Mouse (Mus musculus) MEL-GATA-1-ER (cell line): ENCODE results near the gene Gm11634.
"Not testable (repeated sequence)": the region's sequence is repeated elsewhere in the genome, so short reads cannot be mapped to it uniquely, and the experiment has no call there.

ENCODE experiments used
- DNase-seq: peaks from one replicate; pipeline ENCODE4 v3.0.0-alpha.2; 2012; ENCODE audit warnings: low read depth; ENCODE audit errors: extremely low read depth

Gm11634 gene

DNA sequence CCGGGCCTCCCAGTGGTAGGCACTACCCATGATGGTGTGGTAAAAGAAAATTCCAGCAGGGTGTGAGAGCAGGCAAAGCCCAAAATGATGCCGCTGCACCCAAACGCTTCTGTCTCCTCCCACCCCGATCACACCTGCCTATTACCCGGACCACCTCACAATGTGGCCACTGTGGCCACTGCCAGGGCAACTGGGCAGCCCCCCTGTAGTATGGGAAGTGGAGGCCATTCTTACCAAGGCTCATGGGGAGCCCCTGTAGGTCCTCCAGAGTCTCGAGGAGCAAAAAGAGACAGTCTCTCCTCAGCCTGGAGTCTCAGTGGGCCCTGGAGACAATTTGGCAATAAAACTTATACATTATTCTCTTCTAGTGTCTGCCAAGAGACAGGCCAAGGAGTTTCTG lies at the start of gene Gm11634:
Gm11634 (minus strand) TSS at position 101 of the 400 bp plus-strand sequence.
- DNase-seq, result no peak

DNA sequence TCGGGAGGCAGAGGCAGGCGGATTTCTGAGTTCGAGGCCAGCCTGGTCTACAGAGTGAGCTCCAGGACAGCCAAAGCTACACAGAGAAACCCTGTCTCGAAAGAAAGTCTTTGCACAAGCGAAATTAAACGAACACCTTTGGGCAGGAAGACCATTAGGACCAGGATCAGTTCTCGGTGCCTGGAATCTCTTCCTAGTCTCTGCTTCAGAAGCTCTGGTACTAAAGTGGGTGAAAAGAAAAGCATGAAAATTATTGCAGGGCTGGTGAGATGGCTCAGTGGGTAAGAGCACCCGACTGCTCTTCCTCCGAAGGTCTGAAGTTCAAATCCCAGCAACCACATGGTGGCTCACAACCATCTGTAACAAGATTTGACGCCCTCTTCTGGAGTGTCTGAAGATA lies 48.0 kb upstream of the Gm11634 start:
- not testable (repeated sequence) for DNase-seq

DNA sequence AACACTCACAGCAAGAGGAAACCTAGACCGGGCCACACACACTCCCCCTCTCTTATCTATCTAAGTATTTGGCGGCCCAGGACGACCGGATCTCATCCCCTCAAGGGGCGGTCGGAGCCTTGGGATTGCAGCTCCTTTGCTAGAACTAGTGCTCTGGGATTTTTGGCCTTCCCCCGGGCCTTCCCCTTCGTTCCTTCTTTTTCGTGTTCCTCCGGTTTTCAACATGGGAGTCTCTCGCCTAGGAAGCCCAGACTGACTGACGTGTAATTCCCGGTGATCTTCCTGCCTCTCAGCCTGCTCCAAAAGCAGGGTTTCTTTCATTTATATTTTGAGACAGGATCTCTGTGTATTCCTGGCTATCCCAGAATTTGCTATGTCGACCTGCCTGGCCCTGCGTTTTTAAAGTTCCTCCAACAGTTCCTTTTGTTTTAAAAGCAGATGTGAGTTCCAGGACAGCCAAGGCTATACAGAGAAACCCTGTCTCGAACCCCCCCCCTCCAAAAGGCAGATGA lies 47.3 kb upstream of the Gm11634 start:
- DNase-seq, result not testable (repeated sequence)

DNA sequence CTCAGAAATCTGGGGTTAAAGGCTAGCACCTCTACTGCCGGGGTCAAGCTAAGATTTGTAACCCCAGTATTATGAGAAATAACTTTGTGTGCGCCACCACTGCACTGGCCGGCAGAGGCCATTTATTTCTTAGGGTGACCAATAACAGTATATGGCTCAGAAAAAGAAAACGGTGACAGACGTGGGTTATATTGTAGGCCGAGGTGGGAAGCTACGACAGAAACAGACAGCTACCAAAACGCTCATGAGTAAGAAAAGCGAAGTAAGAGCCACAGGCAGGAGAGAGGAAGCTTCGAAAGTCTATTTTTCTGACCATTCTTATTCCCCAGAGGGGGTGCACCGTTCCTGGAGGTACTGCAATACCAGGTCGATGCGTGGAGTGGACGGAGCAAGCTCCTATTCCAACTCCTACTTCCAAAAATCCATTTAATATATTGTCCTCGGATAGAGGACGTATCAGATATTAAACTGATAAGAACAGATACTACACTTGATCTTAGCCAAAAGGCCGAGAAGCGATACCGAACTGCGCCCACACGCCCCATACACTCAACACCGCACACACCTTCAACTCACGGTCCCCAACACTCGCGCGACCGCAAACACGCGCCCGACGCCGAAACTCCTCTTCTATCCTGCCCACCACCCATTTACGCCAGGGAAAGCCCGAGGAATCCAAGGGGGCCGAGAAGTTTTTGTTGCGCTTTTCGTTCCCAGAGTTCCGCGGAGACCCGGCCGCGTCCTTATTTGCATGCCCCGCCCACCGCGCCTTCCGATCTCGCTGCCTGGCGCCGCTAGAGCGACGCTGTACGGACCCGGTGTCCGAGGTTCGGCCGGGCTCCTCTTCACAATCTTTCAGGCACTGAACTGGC lies 46.6 kb upstream of the Gm11634 start:
- DNase-seq, result not testable (repeated sequence)

DNA sequence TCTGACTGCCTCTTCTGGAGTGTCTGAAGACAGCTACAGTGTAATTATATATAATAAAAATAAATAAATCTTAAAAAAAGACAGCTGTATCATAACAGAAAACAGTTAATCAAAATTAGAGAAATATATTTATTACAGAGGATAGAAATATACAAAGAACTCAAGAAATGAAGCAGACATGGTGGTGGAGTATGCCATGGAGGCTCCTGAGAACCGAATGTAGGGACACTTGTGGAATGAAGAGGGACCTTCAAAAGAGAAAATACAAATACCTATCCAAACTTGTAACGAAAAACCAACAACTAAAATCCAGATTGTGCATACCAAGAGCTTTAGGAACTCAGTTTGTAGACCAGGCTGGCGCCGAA lies 46.0 kb upstream of the Gm11634 start:
- DNase-seq, result peak; percentile 84

DNA sequence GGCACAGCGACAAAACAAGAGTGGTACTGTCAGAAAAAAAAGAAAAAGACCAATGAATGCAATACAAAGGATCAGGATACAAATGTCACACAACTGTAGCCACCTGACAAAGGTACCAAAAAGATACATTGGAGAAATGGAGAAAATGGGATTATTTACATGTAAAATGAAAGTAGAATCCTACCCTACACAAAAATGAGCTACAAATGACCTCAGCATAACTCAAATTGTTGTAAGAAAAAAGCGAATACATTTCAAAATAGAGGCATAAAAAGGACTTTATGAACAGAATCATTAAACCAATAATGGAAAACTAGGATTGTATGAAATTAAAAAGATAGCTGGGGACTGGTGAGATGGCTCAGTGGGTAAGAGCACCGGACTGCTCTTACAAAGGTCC lies 45.5 kb upstream of the Gm11634 start:
- DNase-seq, result no peak

DNA sequence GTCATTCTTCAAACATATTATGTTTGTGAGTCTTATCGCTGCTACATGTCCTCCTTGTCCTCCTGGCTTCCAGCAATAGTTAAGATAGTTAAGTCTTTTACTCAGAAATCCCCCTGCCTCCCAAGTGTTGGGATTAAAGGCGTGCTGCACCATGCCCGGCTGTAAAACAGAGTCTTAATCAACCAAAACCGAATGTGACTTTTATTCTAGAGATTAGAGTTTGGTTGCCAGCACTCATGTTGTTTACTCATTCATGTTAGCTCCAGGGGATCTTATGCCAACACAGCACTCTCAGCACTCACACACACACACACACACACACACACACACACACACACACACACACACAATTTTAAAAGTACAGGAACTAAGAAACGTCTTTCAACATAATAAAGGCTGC lies 43.9 kb upstream of the Gm11634 start:
- DNase-seq, result no peak

DNA sequence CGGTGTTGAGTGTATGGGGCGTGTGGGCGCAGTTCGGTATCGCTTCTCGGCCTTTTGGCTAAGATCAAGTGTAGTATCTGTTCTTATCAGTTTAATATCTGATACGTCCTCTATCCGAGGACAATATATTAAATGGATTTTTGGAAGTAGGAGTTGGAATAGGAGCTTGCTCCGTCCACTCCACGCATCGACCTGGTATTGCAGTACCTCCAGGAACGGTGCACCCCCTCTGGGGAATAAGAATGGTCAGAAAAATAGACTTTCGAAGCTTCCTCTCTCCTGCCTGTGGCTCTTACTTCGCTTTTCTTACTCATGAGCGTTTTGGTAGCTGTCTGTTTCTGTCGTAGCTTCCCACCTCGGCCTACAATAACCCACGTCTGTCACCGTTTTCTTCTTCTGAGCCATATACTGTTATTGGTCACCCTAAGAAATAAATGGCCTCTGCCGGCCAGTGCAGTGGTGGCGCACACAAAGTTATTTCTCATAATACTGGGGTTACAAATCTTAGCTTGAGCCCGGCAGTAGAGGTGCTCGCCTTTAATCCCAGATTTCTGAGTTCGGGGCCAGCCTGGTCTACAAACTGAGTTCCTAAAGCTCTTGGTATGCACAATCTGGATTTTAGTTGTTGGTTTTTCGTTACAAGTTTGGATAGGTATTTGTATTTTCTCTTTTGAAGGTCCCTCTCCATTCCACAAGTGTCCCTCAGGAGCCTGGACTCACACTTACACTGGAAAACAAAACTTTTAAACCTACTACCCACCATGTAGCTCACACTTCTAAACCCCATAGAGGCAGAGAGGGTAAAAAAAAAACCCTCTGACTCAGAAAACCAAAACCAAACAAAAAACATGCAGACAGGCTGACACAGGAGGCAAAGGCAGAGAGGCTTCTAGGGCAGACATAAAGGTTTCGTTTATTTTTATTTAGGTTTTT lies 42.9 kb upstream of the Gm11634 start:
- DNase-seq, result peak; percentile 99

DNA sequence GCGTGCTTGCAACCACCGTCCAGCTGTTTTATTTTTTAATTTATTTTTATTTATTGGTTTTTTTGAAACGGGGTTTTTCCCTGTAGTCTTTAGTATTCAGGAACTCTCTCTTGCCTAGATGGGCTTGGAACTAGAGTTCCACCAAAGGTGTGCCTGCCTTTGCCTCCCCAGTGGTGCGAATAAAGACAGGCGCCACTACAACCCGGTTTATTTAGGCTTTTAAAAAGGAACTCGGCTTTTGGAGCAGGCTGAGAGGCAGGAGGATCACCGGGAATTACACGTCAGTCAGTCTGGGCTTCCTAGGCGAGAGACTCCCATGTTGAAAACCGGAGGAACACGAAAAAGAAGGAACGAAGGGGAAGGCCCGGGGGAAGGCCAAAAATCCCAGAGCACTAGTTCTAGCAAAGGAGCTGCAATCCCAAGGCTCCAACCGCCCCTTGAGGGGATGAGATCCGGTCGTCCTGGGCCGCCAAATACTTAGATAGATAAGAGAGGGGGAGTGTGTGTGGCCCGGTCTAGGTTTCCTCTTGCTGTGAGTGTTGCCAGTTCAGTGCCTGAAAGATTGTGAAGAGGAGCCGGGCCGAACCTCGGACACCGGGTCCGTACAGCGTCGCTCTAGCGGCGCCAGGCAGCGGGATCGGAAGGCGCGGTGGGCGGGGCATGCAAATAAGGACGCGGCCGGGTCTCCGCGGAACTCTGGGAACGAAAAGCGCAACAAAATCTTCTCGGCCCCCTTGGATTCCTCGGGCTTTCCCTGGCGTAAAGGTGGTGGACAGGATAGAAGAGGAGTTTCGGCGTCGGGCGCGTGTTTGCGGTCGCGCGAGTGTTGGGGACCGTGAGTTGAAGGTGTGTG lies 42.0 kb upstream of the Gm11634 start:
- not testable (repeated sequence) for DNase-seq

DNA sequence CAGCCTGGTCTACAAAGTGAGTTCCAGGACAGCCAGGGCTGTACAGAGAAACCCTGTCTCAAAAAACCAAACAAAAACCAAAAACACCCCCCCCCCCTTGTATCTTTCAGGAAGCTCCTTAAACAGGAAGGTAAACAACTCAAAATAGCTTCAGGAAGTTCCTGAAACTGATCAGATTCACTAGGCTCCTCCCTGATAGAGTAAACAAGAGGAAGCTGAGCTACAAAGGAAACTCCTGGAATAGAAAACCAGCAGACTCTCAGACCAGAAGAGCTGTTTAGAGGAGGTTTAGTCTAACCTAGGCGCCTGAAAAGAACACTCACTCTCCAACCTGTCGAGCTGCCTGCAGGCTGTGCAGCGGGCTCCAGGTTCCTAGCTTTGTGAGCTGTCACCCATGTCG lies 40.7 kb upstream of the Gm11634 start:
- DNase-seq, result no peak

DNA sequence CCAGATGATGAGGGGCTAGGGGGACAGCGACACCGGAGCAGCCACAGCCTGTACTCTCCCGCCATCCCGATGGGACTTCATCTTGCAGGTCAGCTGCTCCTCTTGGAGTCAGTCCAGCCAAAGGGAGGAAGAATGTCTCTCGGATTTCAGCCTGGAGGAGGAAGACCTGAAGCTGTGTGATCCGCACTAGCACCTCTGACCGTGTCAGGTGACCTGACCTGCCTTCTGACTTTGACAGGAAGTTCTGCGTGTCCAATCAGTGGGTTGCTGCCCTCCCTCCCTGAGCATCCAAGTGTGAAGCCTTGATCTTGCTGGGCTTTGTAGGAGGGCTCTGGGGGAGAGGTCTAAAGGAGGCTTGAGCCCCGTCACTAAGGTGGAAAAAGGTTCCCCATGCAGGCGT lies 36.6 kb upstream of the Gm11634 start:
- DNase-seq, result no peak

DNA sequence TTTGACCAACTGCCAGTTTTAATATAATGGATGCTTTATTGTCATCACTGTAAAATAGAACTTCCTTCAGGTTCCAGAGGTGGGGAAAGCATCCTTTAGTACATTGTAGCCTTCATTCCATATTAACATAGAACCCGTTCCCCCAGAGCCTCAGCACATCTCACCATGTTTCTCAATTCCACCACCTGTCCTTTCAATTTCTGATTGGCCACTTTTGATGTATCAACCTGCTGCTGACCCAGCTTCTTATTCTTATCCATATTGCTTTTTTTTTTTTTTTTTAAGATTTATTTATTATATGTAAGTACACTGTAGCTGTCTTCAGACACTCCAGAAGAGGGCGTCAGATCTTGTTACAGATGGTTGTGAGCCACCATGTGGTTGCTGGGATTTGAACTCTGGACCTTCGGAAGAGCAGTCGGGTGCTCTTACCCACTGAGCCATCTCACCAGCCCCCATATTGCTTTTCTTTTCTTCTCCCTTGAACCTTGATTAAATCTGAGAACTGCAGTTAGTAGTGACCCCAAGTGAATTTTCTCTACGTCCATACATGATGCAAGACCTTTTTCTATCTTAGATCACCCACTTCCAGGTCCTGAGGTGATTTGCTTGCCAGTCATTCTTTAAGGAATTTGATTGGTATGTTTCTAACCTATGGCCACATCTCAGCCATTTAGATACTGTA lies 29.8 kb upstream of the Gm11634 start:
- not testable (repeated sequence) for DNase-seq

DNA sequence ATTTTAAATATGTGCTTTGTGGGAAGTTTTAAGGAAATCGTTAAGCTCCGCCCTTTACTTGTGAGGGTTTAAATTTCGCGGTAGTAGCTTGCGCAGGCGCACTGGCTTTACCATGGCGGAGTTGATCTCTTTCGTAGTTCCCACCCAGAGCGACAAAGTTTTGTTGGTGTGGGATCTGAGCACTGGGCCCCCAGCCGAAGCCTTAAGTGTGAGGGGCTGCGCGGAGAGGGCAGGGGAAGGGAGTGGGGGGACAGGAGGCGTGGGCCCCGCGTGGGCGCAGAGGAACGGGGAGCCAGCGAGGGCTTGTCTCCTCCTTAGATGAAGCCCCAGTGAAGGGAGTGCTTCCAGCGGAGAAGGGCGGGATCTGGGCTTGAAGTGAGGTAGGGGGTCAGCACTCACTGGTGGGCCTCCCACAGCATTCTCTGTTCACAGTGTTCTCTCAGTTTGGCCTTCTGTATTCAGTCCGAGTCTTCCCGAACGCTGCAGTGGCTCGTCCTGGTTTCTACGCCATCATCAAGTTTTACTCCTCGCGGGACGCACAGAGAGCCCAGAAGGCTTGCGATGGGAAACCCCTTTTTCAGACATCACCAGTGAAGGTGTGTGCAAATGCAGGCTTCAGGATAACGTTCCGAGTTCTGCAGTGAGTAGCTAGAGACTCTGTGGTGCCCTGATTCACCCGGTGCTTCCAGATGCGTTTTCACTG lies 29.0 kb upstream of the Gm11634 start:
- peak; percentile 96 for DNase-seq

DNA sequence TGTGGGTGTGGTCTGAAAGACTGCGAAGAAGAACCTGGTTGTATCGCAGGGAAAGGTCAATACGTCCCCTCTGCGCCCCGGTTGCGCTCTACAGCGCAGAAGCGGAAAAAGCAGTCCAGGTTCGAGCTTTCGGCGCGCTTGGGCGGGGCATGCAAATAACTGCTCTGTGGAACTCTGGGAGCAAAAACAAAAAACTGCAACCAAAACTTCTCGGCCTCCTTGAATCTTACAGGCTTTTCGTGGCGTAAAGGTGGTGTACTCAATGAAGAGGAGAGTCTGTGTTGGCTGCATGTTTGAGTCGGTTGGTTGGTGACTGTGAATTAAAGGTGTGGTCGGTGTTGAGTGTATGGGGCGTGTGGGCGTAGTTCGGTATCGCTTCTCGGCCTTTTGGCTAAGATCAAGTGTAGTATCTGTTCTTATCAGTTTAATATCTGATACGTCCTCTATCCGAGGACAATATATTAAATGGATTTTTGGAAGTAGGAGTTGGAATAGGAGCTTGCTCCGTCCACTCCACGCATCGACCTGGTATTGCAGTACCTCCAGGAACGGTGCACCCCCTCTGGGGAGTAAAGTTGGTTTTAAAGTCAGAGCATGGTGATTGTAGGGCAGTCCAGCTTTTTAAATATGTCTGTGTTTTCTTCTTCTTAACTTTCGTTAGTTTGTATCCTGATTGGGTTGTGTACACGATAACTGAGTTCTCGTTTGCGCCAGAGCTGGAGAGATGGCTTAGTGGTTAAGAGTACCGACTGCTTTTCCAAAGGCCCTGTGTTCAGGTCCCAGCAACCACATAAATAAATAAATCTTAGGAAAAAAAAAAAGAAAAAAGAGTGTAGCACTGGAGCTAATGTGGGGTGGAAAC lies 28.2 kb upstream of the Gm11634 start, which contains the start of gene Rdm1:
Rdm1 (plus strand) TSS at position 201 of the 862 bp plus-strand sequence.
- peak; percentile 88 for DNase-seq

DNA sequence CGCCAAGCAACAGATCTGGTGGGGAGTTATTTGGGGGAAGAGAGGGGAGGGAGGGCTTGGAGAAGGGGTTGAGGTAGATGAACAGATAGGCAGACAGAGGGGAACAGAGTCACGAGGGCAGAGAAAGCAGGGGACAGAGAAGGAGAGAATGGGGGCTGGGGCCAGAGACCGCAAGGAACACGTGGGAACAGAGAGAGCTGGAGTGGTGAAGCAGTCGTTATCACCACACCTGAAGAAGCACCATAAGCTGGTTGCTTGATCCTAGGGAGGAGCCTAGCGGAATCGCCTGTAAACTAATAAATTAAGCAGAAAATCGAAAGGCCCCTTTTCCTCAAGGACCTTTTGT lies 27.6 kb upstream of the Gm11634 start:
- no peak for DNase-seq

DNA sequence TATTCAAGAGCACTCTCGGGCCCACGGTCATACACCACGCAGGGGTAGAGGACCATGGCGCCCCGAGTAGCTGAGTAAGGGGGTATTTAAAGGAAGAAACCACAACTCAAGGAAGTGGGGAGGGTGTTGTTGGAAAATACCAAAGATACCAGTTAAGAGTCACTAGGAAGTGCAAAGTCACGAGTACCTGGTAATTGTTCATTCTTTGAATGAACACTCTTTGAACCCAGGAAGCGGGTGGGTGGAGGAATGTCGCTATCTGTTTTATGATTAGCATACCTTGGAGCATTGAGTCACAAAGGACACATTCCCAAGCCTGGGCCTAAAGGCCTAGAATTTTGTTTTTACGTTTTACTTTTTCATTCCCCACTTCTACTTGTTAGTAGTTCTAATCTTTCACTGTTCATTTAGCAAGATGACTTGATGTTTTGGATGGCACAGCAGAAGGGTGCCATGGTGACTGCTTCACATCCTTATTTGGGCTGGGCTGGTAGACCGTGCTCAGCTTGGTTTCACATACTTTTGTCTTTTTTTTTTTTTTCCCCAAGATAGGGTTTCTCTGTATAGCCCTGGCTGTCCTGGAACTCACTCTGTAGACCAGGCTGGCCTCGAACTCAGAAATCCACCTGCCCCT lies 21.1 kb upstream of the Gm11634 start:
- DNase-seq, result not testable (repeated sequence)

DNA sequence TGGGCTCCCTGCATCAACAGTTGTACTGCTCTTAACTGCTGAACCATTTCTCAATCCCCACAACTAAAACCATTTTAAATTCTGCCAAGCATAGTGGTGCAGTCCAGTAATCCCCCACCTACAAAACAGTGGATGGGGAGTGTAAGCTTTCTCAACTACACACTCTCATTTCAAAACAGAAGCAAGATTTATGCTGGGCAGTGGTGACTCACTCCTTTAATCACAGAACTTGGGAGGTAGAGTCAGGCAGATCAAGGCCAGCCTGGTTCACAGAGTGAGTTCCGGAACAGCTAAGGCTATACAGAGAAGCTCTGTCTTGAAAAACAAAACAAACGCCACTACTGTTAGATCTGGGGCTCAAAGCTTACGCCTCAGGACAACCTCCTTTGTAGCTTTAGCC lies 19.5 kb upstream of the Gm11634 start:
- no peak for DNase-seq

DNA sequence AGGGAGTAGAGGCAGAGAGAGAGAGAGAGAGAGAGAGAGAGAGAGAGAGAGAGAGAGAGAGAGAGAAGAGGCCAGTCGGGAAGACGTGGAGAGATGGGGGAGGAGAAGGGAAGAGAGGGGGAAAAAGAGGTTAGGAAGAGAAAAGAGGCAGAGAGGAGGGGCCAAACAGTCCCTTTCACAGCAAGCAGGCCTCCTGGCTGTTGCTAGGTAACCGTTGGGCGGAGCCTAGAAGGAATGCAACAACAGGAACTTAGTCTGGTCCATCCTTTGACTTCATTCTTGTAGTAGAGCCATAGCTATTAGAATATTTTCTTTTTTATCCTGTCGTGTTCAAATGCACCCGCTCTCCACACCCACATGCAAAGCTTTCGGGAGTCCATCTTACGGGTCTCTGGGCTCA lies 18.8 kb upstream of the Gm11634 start:
- peak; percentile 57 for DNase-seq
